Mouse (Mus musculus): ENCODE data around the gene Snhg11. TPM values are rescaled to one million over a fixed set of nuclear protein-coding genes. Genes with fewer than 3 reads are reported as not detected.
A peak's percentile ranks its signal among the peaks of the same experiment; 100 is the strongest.

Gene Snhg11
- polyA plus RNA-seq, 1 experiment from 2014 or later = 1.4 TPM

DNA sequence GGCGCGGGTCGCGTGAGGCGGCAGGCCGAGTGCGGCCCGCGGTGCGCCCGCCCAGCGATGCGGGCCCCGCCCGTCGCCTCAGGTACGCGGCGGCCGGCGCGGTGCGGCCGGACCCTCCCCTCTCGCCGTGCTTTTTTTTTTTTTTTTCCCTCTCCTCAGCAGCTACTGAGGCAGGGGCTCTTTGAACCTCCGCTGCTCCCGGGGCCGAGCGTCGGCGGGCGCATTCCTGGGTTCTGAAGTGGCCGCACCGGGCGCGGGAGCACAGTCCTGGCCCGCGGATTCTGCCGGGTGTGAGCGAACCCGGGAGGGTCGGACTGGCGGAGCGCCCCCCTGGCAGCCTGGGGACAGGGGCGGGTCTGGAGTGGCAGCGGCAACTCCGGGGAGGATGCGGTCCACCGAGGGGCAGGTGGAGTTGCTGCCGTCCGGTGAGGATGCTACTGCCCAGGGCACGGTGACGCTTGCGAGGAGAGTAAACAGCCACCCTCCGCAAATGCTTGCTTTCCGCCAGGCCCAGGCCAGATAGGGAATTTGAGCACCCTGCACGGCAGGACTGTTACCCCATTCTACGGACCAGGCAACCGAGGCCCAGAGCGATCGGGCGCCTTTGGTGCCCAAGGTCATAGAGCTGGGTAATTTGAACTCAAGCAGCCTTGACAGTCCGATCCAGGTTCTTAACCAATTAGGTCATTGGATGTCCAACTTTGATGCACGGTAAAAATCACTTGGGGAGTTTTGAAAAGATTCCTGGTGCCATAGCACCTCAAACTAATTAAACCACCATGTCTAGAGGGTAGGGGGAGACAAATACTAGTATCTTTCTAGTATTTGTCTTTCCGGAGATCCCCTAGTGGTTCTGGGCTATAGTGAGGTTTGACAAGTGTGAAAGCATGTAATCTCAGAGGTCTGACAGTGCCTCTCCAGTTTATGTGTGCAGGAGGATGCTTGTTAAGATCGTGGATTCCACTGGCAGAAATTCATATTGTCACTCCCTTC, 34.9 kb downstream of the Snhg11 start:
- H3K27ac ChIP-seq (ENCODE audit: low read length) = peak overlapping the region; percentile 88
- H3K4me3 ChIP-seq (ENCODE audit: low read length) = peak overlapping the region; percentile 93
- peak overlapping the region; percentile 95 for H3K9ac ChIP-seq (ENCODE audit: low read length)
- no peaks in the 10 kb centered on the region for H3K27me3 ChIP-seq (ENCODE audit: control insufficient read depth, insufficient read depth, low read length)
- H3K4me2 ChIP-seq (ENCODE audit: low read depth, low read length) = peak overlapping the region; percentile 97
- H3K4me1 ChIP-seq (ENCODE audit: control insufficient read depth, insufficient read depth, low read length) = peaks cover 25% of the 10 kb centered on the region
- WGBS = 1% methylated on average over 53 of the region's 67 CpGs
- ATAC-seq (replicated peaks; ENCODE audit: extremely low read depth, insufficient read depth, low FRiP score) = peak; percentile 16
- H3K36me3 ChIP-seq (ENCODE audit: control insufficient read depth, insufficient read depth) = no peaks in the 10 kb centered on the region
- H3K9me3 ChIP-seq (replicated peaks; ENCODE audit: control insufficient read depth, low read length) = no peaks in the 10 kb centered on the region

DNA sequence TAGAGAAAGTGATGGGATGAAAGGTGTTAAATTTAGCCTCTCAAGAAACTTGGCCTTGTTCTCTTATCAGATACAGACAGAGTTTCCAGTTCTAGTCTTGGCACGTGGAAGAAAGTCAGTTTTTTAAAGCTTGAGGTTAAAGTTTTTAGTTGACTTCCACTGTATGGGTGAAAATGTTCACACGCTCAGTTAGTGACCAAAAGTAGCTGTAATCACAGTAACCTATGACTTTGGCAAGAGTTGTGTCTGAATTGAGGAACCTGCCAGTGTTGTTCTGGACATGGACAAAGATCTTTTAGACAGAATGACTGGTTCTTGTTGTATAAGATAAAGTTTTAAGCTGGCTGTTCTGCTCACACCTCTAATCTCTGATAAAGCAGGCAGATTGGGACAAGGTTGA, 37.8 kb downstream of the Snhg11 start:
- Histone ChIP-seq H3K4me1 (ENCODE audit: control insufficient read depth, insufficient read depth, low read length) (peaks cover 27% of the 10 kb centered on the region), H3K4me2 (ENCODE audit: low read depth, low read length) (no peak overlapping the region), H3K27me3 (ENCODE audit: control insufficient read depth, insufficient read depth, low read length) (no peaks in the 10 kb centered on the region), H3K4me3 (ENCODE audit: low read length) (no peak overlapping the region), H3K9ac (ENCODE audit: low read length) (no peak overlapping the region), H3K9me3 (replicated peaks; ENCODE audit: control insufficient read depth, low read length) (no peaks in the 10 kb centered on the region), H3K27ac (ENCODE audit: low read length) (no peak overlapping the region), H3K36me3 (ENCODE audit: control insufficient read depth, insufficient read depth) (no peaks in the 10 kb centered on the region)
- no peak for ATAC-seq (replicated peaks; ENCODE audit: extremely low read depth, insufficient read depth, low FRiP score)
- 48% methylated on average over 2 of the region's 2 CpGs for WGBS

DNA sequence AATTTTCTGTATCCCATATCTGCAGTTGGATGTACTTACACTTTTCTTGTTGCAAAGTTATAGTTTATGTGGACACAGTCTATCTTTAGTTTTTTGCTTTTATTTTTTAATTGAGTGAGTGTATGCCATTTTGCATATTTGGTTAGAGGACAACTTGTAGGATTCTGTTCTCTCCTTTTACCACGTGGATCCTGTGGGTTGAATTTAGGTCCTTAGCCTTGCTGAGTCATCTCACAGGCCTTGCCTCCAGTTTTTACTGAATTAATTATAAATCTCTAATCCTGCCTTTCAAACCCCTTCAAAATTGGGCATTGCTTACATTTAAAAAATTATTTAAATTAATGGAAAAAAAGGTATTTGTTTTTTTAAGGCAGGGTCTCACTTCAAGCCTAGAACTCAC, 40.4 kb downstream of the Snhg11 start:
- H3K4me1 ChIP-seq (ENCODE audit: control insufficient read depth, insufficient read depth, low read length) = peaks cover 18% of the 10 kb centered on the region
- H3K9me3 ChIP-seq (replicated peaks; ENCODE audit: control insufficient read depth, low read length) = no peaks in the 10 kb centered on the region
- WGBS = 68% methylated on average over 1 of the region's 1 CpGs
- H3K27me3 ChIP-seq (ENCODE audit: control insufficient read depth, insufficient read depth, low read length) = no peaks in the 10 kb centered on the region
- H3K9ac ChIP-seq (ENCODE audit: low read length) = no peak overlapping the region
- ATAC-seq (replicated peaks; ENCODE audit: extremely low read depth, insufficient read depth, low FRiP score) = no peak
- no peak overlapping the region for H3K4me3 ChIP-seq (ENCODE audit: low read length)
- no peaks in the 10 kb centered on the region for H3K36me3 ChIP-seq (ENCODE audit: control insufficient read depth, insufficient read depth)
- no peak overlapping the region for H3K27ac ChIP-seq (ENCODE audit: low read length)
- H3K4me2 ChIP-seq (ENCODE audit: low read depth, low read length) = no peak overlapping the region

DNA sequence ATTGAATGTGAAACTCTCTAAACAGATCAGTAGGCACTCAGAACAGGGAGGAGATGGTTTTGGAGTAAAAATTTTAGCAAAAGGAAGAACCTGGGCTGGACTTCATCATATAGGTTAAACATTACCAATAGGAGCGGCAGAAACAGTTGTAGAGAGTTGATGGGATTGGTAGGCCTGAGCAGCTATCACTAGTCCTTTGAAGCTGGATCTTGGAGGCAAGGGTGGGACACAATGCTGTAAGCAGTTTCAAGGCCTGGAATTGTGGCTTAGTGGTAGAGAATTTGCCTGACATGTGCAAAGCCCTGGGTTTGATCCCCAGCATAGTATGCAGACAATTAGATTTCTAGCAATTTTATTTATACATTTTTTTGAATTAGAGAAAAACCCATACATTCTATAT, 43.2 kb downstream of the Snhg11 start:
- H3K27ac ChIP-seq (ENCODE audit: low read length) = no peak overlapping the region
- no peaks in the 10 kb centered on the region for H3K27me3 ChIP-seq (ENCODE audit: control insufficient read depth, insufficient read depth, low read length)
- H3K4me1 ChIP-seq (ENCODE audit: control insufficient read depth, insufficient read depth, low read length) = peaks cover 4% of the 10 kb centered on the region
- peaks cover 5% of the 10 kb centered on the region; the same call in 1 of the 2 replicates for H3K36me3 ChIP-seq (ENCODE audit: control insufficient read depth, insufficient read depth)
- H3K4me3 ChIP-seq (ENCODE audit: low read length) = no peak overlapping the region
- no peaks in the 10 kb centered on the region for H3K9me3 ChIP-seq (replicated peaks; ENCODE audit: control insufficient read depth, low read length)
- no peak for ATAC-seq (replicated peaks; ENCODE audit: extremely low read depth, insufficient read depth, low FRiP score)
- no peak overlapping the region for H3K4me2 ChIP-seq (ENCODE audit: low read depth, low read length)
- no peak overlapping the region for H3K9ac ChIP-seq (ENCODE audit: low read length)
- WGBS = 88% methylated on average over 1 of the region's 1 CpGs

Other genes with a start within 250 kb of the Snhg11 start
- gene Tgm2, start 229.2 kb upstream of the Snhg11 start, polyA plus RNA-seq (2015; fragmentation: Nextera tagmentation; extraction: Ambion mirVana) = 226 and 256 TPM in 2 replicates
- 2.2 and 2.5 TPM in 2 replicates for gene D630003M21Rik, start 146.4 kb upstream of the Snhg11 start, polyA plus RNA-seq (2015; fragmentation: Nextera tagmentation; extraction: Ambion mirVana)
- gene Bpi, start 117.5 kb upstream of the Snhg11 start, polyA plus RNA-seq (2015; fragmentation: Nextera tagmentation; extraction: Ambion mirVana) = not detected in 2 replicates
- 10.9 and 16.0 TPM in 2 replicates for gene Lbp, start 69.1 kb upstream of the Snhg11 start, polyA plus RNA-seq (2015; fragmentation: Nextera tagmentation; extraction: Ambion mirVana)
- 9.1 and 10.3 TPM in 2 replicates for gene Ralgapb, start 34.2 kb downstream of the Snhg11 start, polyA plus RNA-seq (2015; fragmentation: Nextera tagmentation; extraction: Ambion mirVana)
- not detected in 2 replicates for gene Adig, start 127.0 kb downstream of the Snhg11 start, polyA plus RNA-seq (2015; fragmentation: Nextera tagmentation; extraction: Ambion mirVana)
- not detected in 2 replicates for gene Arhgap40, start 137.2 kb downstream of the Snhg11 start, polyA plus RNA-seq (2015; fragmentation: Nextera tagmentation; extraction: Ambion mirVana)
- not detected in 2 replicates for gene Slc32a1, start 235.1 kb downstream of the Snhg11 start, polyA plus RNA-seq (2015; fragmentation: Nextera tagmentation; extraction: Ambion mirVana)
- gene Actr5, start 249.2 kb downstream of the Snhg11 start, polyA plus RNA-seq (2015; fragmentation: Nextera tagmentation; extraction: Ambion mirVana) = 5.6 and 6.1 TPM in 2 replicates

Data from heart, embryonic 16.5 days (tissue).